Mouse (Mus musculus): ENCODE measurements around the gene Slc6a12.

- TF ChIP-seq CTCF (conservative IDR thresholded peaks at IDR 0.05; ENCODE audit: insufficient read depth, insufficient read length, low read depth, low read length) (no peak), POLR2A (IDR thresholded peaks at IDR 0.05; ENCODE audit: low read depth, low read length) (no peak)
These were observed 42.5 kb downstream of the Slc6a12 start for GRCm38 (mm10) chr6:121385397-121385796.
